Mouse (Mus musculus) stomach, postnatal 0 days (tissue): ENCODE data around the gene Sez6l.

Experiments used
- CTCF ChIP-seq: IDR thresholded peaks from 2 replicates; pipeline ENCODE4 v1.5.1; 2016; ENCODE audit warnings: antibody characterized with exemption, low read depth, mild to moderate bottlenecking, moderate library complexity
- EP300 ChIP-seq: optimal IDR thresholded peaks from 2 replicates; pipeline ENCODE3; 2016; ENCODE audit warnings: antibody characterized with exemption

- peak; percentile 63 for TF ChIP-seq CTCF
- no peak for TF ChIP-seq EP300
Observed at GRCm38 (mm10) chr5:112491489-112491888, 85.5 kb downstream of the Sez6l start.
